In the genomic region with DNA sequence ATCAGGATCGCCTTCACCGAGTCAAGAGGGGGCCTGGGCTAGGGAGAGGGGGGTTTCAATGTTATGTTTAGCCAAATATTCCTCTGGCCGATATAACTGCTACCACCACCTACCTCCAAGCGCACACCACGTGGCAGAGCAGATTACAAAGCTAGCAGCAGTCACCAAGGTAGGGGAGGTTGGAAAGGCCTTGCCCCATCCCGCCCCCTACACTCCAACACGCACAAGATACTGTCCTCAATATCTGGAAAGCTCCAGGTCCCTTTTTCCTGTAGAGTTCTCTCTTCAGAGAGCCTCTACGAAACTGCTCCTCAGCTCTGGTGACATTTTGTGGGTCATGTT, we compare ENCODE assay signal across 8 mouse cellular contexts.
DNase-seq lines count a peak whose midpoint lies in the region; ATAC-seq and TF ChIP-seq lines count a peak whose summit lies in the region.

No protein-coding gene starts in this region.

- DNase-seq in heart, embryonic 10.5 days (ENCODE audit: low spot score): no peak
- no peak for DNase-seq in heart, adult 9 months (ENCODE audit: low spot score in 2 of 2)
- no peak for DNase-seq in adrenal gland, adult 2 months
- no peak for DNase-seq in c-Kit-positive CD71-positive TER-119-positive erythroid progenitor cells, embryonic 14.5 days (ENCODE audit: low spot score)
- no peak for DNase-seq in ovary, adult 18-20 months (ENCODE audit: low spot score)

- no peak for TF ChIP-seq EP300 in ES-Bruce4 (IDR thresholded peaks at IDR 0.05; ENCODE audit: insufficient read depth, low read depth, low read length)

- TF ChIP-seq POLR2A in ES-Bruce4 (IDR thresholded peaks at IDR 0.05; ENCODE audit: insufficient read depth, low read length): no peak

- H3K27me3 ChIP-seq in heart, embryonic 10.5 days (ENCODE audit: insufficient read depth, poor library complexity, severe bottlenecking): no peaks in the 10 kb centered on the region
- H3K27me3 ChIP-seq in ES-Bruce4 (ENCODE audit: control insufficient read depth, insufficient read depth, low read length, poor library complexity, severe bottlenecking): no peaks in the 10 kb centered on the region

- TF ChIP-seq CTCF in ES-Bruce4 (IDR thresholded peaks at IDR 0.05; ENCODE audit: low read depth, low read length): no peak

- peak; percentile 4; the same call in 1 of the 2 replicates for ATAC-seq in granulocyte monocyte progenitor cell, adult 5-6 weeks (replicated peaks; ENCODE audit: poor library complexity, severe bottlenecking)
- ATAC-seq in megakaryocyte, adult 5-6 weeks (ENCODE audit: poor library complexity, severe bottlenecking): peak; percentile 21

- no peaks in the 10 kb centered on the region for H3K9me3 ChIP-seq in heart, embryonic 10.5 days
- no peaks in the 10 kb centered on the region for H3K9me3 ChIP-seq in ES-Bruce4 (replicated peaks; ENCODE audit: control insufficient read depth, insufficient read depth, low read length, poor library complexity, severe bottlenecking)

- 4% methylated on average over 8 of the region's 8 CpGs for WGBS in heart, embryonic 10.5 days

- H3K4me1 ChIP-seq in heart, embryonic 10.5 days: peaks cover 40% of the 10 kb centered on the region
- peaks cover 4% of the 10 kb centered on the region for H3K4me1 ChIP-seq in ES-Bruce4 (ENCODE audit: control insufficient read depth, insufficient read depth, low read length)

- H3K36me3 ChIP-seq in heart, embryonic 10.5 days: no peaks in the 10 kb centered on the region
- no peaks in the 10 kb centered on the region for H3K36me3 ChIP-seq in ES-Bruce4 (ENCODE audit: control insufficient read depth, insufficient read depth, low read length, poor library complexity, severe bottlenecking)

- peak overlapping the region; percentile 49 for H3K4me3 ChIP-seq in heart, embryonic 10.5 days
- peak overlapping the region; percentile 85 for H3K4me3 ChIP-seq in ES-Bruce4 (ENCODE audit: low read depth, low read length)

- H3K27ac ChIP-seq in heart, embryonic 10.5 days: peak overlapping the region; percentile 84
- peak overlapping the region; percentile 93 for H3K27ac ChIP-seq in ES-Bruce4 (ENCODE audit: insufficient read depth, low read length)

- peak overlapping the region; percentile 49 for H3K9ac ChIP-seq in ES-Bruce4 (ENCODE audit: low read depth, poor library complexity, severe bottlenecking)
